Mouse (Mus musculus): ENCODE results near the gene Fam208b. TPM values are rescaled to one million over a fixed set of nuclear protein-coding genes. Genes with fewer than 3 reads are reported as not detected.
"Not testable (repeated sequence)": the region's sequence is repeated elsewhere in the genome, so short reads cannot be mapped to it uniquely, and the experiment has no call there.

Fam208b gene
- polyA plus RNA-seq, 1 experiment = 3.7 TPM

DNA sequence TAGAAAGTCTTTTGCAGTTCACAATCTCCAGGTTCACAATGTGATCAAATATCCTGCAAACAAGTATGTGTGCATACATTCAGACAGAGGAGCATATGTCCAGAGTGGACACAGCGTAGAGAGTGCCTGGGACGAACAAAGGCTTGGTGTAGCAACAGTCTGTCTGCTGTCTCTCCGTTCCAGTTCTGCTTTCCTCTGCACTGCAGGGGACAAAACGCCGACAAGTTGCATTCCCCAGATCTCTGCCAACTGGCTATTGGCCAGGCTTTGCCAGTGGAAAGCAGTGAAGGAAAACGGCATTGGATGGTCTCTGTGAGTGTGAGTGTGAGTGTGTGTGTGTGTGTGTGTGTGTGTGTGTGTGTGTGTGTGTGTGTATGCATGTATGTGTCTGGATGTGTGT is 87.4 kb downstream of the Fam208b start:
- H3ac ChIP-seq (ENCODE audit: control insufficient read depth, insufficient read length, low read depth) = no peak overlapping the region
- TF ChIP-seq CEBPB (IDR thresholded peaks at IDR 0.05; ENCODE audit: low read depth) (no peak), FOSL1 (IDR thresholded peaks at IDR 0.05; ENCODE audit: insufficient read depth, low read length, poor library complexity, severe bottlenecking) (no peak), USF1 (IDR thresholded peaks at IDR 0.05; ENCODE audit: low read depth) (no peak), MAX (IDR thresholded peaks at IDR 0.05) (no peak), CTCF (IDR thresholded peaks at IDR 0.05; ENCODE audit: control insufficient read depth, insufficient read depth, insufficient read length) (no peak), MYOG (IDR thresholded peaks at IDR 0.05; ENCODE audit: control insufficient read depth, extremely low read depth, insufficient read length) (no peak), MYOD1 (IDR thresholded peaks at IDR 0.05; ENCODE audit: control insufficient read depth, insufficient read length, low read depth) (no peak)
- no peaks in the 10 kb centered on the region for H3K79me3 ChIP-seq (ENCODE audit: low read depth)

DNA sequence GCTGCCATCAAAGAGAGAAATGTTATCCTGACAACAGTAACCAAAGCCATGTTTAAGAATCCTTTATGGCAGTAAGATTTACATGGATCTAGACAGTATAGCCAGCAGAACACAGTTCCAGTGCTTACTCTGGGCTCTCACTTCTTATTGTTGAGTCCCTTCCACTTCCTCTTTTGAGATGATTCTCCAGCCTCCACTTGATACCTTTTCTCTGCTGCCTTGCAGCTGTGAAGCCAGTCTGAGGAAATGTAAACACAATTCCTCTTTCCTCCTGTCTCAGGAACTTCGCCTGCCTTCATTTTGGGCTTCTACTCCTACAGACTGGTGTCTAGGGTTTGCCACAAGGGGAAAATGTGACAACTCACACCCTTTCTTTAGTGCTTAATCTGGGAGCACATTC is 90.9 kb downstream of the Fam208b start:
- not testable (repeated sequence) for H3K4me3 ChIP-seq (ENCODE audit: insufficient read depth, poor library complexity, severe bottlenecking); H3K27me3 ChIP-seq (ENCODE audit: control insufficient read depth, insufficient read depth, insufficient read length); H3K36me3 ChIP-seq (ENCODE audit: control insufficient read depth, insufficient read depth)

More for the DNA sequence above, 87.4 kb downstream of the Fam208b start:
- Histone ChIP-seq H3K36me3 (ENCODE audit: control insufficient read depth, insufficient read depth) (no peaks in the 10 kb centered on the region), H3K4me3 (ENCODE audit: insufficient read depth, poor library complexity, severe bottlenecking) (no peak overlapping the region), H3K27me3 (ENCODE audit: control insufficient read depth, insufficient read depth, insufficient read length) (no peaks in the 10 kb centered on the region), H3K79me2 (ENCODE audit: control insufficient read depth, insufficient read depth) (no peaks in the 10 kb centered on the region)

DNA sequence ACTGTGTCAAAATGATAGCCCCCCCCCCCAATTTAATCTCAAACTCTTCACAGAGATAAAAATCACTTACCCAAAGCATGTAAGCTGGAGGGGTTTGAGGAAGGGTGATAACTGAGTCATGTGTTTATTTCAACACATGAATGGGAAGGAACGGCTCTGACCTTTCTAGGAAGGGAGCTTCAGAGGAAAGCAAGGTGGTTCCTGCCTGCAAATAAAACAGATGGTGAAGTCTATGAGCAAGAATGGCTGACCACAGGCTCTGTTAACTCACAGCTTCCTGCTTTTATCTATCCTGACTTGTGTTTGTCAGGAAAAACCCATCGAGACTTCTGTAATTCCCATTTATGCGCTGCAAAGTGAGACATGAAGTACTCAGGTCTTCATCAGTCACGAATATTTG is 91.6 kb downstream of the Fam208b start:
- H3K79me3 ChIP-seq (ENCODE audit: low read depth); H3K4me3 ChIP-seq (ENCODE audit: insufficient read depth, poor library complexity, severe bottlenecking); H3K27me3 ChIP-seq (ENCODE audit: control insufficient read depth, insufficient read depth, insufficient read length); H3K79me2 ChIP-seq (ENCODE audit: control insufficient read depth, insufficient read depth); H3ac ChIP-seq (ENCODE audit: control insufficient read depth, insufficient read length, low read depth); H3K36me3 ChIP-seq (ENCODE audit: control insufficient read depth, insufficient read depth): not testable (repeated sequence)

More for the DNA sequence above, 90.9 kb downstream of the Fam208b start:
- H3K79me2 ChIP-seq (ENCODE audit: control insufficient read depth, insufficient read depth); H3ac ChIP-seq (ENCODE audit: control insufficient read depth, insufficient read length, low read depth); H3K79me3 ChIP-seq (ENCODE audit: low read depth): not testable (repeated sequence)

Other genes with a start within 250 kb of the Fam208b start
- gene Gdi2, start 73.0 kb downstream of the Fam208b start, polyA plus RNA-seq (2012; fragmentation: generic; extraction: Trizol) = 283 TPM
- gene Asb13, start 22.9 kb upstream of the Fam208b start, polyA plus RNA-seq (2012; fragmentation: generic; extraction: Trizol) = 1.8 TPM
- gene Calml3, start 193.2 kb upstream of the Fam208b start, polyA plus RNA-seq (2012; fragmentation: generic; extraction: Trizol) = 0.02 TPM
- not detected for gene Calm4, start 226.6 kb upstream of the Fam208b start, polyA plus RNA-seq (2012; fragmentation: generic; extraction: Trizol)
- not detected for gene Calm5, start 243.1 kb upstream of the Fam208b start, polyA plus RNA-seq (2012; fragmentation: generic; extraction: Trizol)

Measured in C2C12 (cell line).